Mouse (Mus musculus): Measurements from ENCODE around the gene Hdgfl3.

DNA sequence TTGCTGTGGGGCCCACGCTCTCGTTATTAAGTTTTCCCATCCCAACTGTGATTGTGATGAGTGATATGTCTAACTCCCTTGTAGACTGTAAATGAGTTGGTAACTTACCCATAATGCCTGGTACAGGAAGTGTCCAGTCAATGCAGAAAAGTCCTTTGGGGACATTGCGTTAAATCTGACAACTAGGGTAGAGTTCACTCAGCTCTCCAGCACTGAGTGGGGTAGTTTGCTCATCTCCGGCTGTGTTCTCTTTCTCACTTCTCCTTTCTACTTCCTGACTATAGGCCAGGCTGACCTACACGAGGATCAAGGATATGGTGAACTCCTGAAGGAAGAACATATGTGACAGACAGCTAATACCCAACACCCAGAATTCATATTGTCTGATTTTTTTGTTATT lies 85.1 kb downstream of the Hdgfl3 start:
- TF ChIP-seq CHD2 (IDR thresholded peaks at IDR 0.05; ENCODE audit: low read depth, low read length) (no peak), MAFK (IDR thresholded peaks at IDR 0.05; ENCODE audit: insufficient read depth, low read depth, low read length) (no peak), ZNF384 (IDR thresholded peaks at IDR 0.05; ENCODE audit: low read depth, low read length) (no peak), ZC3H11A (IDR thresholded peaks at IDR 0.05; ENCODE audit: borderline replicate concordance, low read depth, low read length) (no peak), HCFC1 (IDR thresholded peaks at IDR 0.05; ENCODE audit: borderline replicate concordance, insufficient read depth, low read length) (no peak)
